Mouse (Mus musculus) central nervous system, embryonic 11.5 days (tissue): ENCODE measurements around the gene Mcee. TPM values are rescaled to one million over a fixed set of nuclear protein-coding genes. Genes with fewer than 3 reads are reported as not detected.

Source experiments
- polyA plus RNA-seq: library from polyadenylated mRNA; depleted of rRNA; stranded (reverse); fragments of >200 nt; gene quantifications from 2 replicates; pipeline ENCODE4 v1.2.3, GENCODE M21; 2012; rRNA removed

Gene Mcee
- 30.4 and 35.2 TPM in 2 replicates for polyA plus RNA-seq

DNA sequence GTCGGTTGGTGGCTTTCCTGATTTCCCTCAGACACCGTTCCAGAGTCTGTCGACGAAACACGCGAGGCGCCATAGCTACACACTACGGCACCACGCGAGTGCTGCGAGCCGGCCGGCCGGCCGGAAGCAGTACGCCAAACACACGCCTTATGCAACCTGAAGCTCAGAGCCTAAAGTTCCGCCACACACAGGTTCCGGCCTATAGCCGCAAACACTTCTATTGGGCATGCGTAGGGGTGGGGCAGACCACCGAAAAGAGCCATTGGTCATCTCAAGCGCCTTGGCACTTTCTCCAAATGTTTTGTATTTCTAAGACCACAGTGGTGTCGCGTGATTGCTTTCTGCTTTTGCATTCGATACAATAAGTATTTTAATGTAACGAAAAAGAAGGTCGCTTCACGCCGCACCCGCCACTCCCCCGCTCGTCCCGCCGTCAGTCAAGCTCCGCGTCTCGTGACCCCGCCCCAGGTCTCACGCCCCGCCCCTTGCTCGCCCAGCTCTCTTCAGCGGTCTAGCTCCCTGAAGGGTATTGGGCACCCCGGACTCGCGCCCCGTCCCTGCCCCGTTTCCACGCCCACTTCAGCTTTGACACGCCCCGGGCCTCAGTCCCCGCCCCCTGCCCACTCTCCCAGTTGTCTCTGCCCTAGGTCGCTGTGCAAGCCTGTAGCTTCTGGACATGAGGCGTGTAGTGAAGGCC, at the start of gene Mcee, which contains the start of gene Mphosph10:
Gene Mcee (plus strand): TSS at position 486 of the 697 bp plus-strand sequence.
Gene Mphosph10 (minus strand): TSS at position 147 of the 697 bp plus-strand sequence.

DNA sequence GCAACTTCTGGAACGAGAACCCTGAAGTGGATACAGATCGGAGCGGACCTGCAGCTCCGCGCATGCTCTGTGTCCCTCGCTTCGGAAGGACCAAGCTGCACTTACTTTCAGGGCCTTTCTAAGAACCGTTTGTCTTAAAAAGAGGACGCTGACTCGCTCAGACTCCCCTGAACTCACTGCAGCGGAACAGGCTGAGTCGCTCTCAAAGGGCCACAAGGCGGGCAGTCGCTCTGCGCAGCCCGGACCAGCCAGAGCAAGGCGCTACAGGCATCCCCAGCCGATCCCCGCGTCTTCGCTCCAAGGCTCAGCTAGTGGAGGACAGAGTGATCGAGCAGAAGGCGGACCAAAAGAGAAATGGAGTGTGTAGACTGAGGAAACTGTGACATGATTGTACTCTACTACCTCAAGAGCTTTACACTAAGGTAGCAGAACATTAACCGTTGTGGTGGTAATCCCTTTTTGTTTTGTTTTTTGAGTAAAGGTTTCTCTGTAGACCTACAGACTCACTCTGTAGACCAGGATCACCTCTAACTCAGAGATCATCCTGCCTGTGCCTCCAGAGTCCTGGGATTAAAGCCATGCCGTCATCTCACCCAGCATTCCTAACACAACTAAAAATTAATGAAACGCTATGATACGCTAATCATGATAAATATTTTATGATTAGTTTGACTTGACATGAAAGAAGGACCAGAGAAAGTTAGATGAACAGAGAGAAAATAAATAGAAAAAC, 18.4 kb upstream of the Mcee start, which contains the start of gene Fan1:
Gene Fan1 (minus strand): TSS at position 266 of the 733 bp plus-strand sequence.

Other genes with a start within 250 kb of the Mcee start
- gene Trpm1, start 238.8 kb upstream of the Mcee start, polyA plus RNA-seq, result 1.6 and 3.5 TPM in 2 replicates
- gene Mtmr10, start 105.0 kb upstream of the Mcee start, polyA plus RNA-seq, result 8.3 and 9.3 TPM in 2 replicates
- 5.6 and 6.7 TPM in 2 replicates for gene Fan1, start 18.5 kb upstream of the Mcee start, polyA plus RNA-seq
- gene Mphosph10, start 339 bp upstream of the Mcee start, polyA plus RNA-seq, result 33.7 and 58.1 TPM in 2 replicates
- gene Apba2, start 109.1 kb downstream of the Mcee start, polyA plus RNA-seq, result 50.1 and 67.1 TPM in 2 replicates